Mouse (Mus musculus): Measurements from ENCODE around the gene Dbndd2. TPM values are rescaled to one million over a fixed set of nuclear protein-coding genes. Genes with fewer than 3 reads are reported as not detected.

Gene Dbndd2
- polyA plus RNA-seq, 1 experiment: 182 TPM

DNA sequence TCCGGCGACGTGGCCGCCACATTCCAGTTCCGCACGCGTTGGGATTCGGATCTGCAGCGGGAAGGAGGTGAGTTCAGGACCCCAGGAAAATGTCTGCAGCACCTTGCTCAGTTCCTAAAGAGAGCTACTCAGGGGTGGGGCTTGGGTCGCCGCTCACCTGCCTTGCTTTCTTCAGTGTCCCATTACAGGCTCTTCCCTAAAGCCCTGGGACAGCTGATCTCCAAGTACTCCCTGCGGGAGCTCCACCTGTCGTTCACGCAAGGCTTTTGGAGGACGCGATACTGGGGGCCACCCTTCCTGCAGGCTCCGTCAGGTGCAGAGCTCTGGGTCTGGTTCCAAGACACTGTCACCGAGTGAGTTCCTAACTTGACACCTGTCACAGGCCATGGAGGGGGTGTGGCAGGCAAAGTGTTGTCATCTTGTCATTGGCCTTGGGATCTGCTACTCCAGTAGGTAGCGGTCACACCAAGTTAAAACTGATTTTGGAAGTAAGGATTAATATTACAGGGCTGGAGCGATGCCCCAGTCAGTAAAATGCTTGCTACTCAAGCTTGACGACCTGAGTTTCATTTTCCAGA is 11.9 kb downstream of the Dbndd2 start:
- no peak for DNase-seq (ENCODE audit: extremely low spot score in 1 of 2, low spot score in 1 of 2)

DNA sequence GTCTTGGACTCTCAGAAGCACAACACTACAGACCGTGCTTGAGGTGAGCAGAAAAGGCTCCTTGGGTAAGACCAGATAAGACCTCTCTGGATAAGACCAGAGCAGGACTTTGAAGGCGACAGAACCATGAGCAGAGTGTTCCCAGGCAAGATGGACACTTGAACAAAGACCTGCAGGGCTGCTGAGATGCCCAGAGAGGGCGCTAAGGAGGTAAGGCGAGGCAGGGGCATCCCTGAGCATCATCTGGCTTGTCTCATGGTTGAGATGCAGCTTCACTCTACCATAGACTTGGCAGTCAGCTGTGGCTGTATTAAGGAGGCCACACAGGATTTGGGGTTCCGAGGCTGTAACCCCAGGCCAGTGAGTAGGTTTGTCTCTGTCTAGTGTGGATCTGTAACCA is 13.4 kb downstream of the Dbndd2 start:
- no peak for DNase-seq (ENCODE audit: extremely low spot score in 1 of 2, low spot score in 1 of 2)

- no peak for DNase-seq (ENCODE audit: extremely low spot score in 1 of 2, low spot score in 1 of 2)
These were observed 14.6 kb downstream of the Dbndd2 start for GRCm38 (mm10) chr2:164500511-164500910.

GRCm38 (mm10) chr2:164504919-164505318 is 19.0 kb downstream of the Dbndd2 start:
- DNase-seq (ENCODE audit: extremely low spot score in 1 of 2, low spot score in 1 of 2): no peak

DNA sequence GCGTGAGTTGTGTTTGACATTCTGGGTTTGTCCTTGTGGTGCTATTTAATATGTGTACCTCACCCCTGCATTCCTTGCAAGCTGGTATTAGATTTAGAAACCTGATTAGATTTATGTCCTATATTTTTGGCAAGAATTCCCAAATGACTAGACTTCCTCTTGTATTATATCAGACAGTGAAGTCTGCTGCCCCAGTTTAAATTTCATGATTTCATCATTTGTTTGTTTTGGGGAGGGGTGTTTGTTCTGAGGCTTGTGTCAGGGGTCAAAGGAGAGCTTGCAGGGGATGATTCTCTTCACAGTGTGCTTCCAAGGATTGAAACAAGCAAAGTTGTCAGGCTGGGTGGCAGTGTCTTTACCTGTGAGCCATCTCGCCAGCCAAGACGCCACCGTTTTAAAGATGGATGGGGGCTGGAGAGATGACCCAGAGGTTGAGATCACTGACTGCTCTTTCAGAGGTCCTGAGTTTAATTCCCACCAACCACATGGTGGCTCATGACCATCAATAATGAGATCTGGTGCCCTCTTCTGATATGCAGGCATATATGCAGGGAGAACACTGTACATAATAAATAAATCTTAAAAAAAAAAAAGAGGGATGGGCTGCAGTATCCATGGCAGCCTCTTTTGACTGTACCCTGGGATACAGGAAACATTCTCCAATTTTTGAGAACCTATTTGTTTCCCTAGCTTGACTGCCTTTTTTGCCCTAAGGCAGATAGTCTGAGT is 19.9 kb downstream of the Dbndd2 start:
- no peak for DNase-seq (ENCODE audit: extremely low spot score in 1 of 2, low spot score in 1 of 2)

DNA sequence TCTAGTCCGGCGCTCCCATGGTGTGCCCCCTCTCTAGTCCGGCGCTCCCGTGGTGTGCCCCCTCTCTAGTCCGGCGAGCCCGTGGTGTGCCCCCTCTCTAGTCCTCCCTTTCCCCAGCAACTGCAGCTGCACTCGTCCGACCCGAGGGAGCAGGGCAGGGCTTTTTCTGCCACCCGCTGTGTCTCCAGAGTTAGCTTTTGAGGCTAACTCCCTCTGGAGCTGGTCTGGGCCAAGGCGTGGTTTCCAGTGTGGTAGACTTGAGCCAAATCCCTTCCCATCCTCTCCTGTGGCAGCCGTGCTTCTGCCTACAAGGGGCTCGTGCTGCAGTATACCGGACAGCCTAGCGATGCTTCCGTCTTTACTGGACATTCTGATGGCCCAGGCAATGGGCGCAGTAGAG is 21.9 kb downstream of the Dbndd2 start:
- DNase-seq (ENCODE audit: extremely low spot score in 1 of 2, low spot score in 1 of 2): no peak

DNA sequence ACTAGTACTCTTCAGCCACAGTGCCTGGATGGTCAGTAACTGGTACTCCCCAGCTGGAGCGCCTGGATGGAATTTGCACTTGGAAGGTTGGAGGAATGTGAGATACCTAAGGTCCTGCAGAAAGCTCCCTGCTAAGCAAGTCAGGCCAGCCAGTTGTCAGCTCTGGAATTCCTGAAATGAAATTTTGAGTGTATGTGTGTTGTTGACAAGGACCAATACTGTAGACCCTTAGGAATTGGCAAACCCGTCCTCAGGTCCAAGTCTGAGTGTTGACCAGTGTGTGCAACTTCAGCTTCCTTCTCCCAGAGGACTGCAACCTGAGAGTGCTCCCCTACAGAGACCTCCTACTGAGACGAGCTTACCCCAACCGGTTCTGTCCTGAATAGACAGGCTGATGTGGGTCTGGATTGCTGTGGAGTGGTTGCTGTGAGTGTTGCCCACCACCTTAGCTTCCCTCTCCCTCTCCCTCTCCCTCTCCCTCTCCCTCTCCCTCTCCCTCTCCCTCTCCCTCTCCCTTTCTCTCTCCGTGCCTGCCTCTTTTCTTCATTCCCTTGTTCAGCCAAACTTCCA is 24.8 kb downstream of the Dbndd2 start:
- DNase-seq (ENCODE audit: extremely low spot score in 1 of 2, low spot score in 1 of 2): no peak

DNA sequence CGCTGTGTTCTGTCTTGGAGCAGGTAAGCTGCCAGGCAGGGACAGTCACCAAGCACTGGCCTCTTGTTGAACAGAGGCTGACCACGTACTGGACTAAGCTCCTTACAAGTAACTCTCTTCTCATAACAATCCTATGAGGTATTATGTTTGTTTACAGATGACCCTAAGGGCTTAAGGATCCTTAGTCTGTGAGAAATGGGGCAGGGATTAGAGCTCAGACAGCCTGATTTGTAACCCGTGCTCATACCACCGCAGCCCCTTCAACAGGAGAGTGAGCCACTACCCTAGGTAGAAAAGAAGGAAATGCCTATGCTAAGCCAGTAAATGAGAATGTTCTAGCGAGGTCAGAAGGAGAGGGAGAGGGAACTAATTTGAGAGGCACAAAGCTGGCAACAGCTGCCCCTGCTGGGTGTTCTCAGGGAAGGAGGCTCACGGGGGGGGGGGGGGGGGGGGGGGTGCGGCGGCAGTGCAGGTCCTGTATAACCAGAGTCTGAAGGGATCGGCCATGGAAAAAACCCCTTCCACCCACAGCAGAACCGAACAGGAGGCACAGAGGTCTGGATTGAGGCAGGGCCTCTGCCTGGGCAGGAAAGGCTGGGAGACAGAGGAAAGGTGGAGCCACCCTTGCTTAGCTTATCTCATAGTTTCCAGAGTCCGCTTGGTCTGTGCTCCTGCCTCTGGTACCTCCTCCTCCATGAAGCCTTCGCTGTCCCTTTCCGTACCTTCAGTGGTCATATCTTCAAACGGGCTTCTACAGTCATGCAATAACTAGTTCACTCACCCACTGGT is 26.4 kb downstream of the Dbndd2 start:
- no peak for DNase-seq (ENCODE audit: extremely low spot score in 1 of 2, low spot score in 1 of 2)

- no peak for DNase-seq (ENCODE audit: extremely low spot score in 1 of 2, low spot score in 1 of 2)
These were observed 27.5 kb downstream of the Dbndd2 start for GRCm38 (mm10) chr2:164513389-164513788.

GRCm38 (mm10) chr2:164514916-164515315 is 29.0 kb downstream of the Dbndd2 start:
- no peak for DNase-seq (ENCODE audit: extremely low spot score in 1 of 2, low spot score in 1 of 2)

GRCm38 (mm10) chr2:164515897-164516296 is 30.0 kb downstream of the Dbndd2 start:
- peak in 1 of 2 experiments; percentile 22 for DNase-seq (ENCODE audit: extremely low spot score in 1 of 2, low spot score in 1 of 2)

DNA sequence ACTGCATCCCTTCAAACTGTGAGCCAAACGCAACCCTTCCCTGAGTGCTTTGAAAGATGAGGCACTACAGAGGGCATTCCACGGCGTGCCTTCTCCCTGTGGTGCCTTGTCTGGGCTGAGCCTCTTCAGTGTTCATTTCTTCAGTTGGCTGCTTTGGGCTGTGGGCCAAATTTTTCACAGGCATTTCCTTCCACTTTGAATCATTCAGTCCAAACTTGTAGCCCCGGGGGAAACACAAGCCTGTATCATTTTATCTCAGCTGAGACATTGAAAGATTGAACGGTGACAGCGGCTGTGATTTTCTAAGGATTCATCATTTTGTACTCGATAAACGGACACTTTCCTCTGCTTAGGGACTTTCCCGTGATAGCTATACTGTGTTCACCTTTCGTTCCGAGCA is 30.7 kb downstream of the Dbndd2 start:
- no peak for DNase-seq (ENCODE audit: extremely low spot score in 1 of 2, low spot score in 1 of 2)

- peak in 1 of 2 experiments; percentile 63 for DNase-seq (ENCODE audit: extremely low spot score in 1 of 2, low spot score in 1 of 2)
These were observed 31.7 kb downstream of the Dbndd2 start for GRCm38 (mm10) chr2:164517485-164518221.

- DNase-seq (ENCODE audit: extremely low spot score in 1 of 2, low spot score in 1 of 2): peak in 1 of 2 experiments; percentile 31
These were observed 32.6 kb downstream of the Dbndd2 start for GRCm38 (mm10) chr2:164518266-164519170.

GRCm38 (mm10) chr2:164519171-164519526 is 33.2 kb downstream of the Dbndd2 start:
- no peak for DNase-seq (ENCODE audit: extremely low spot score in 1 of 2, low spot score in 1 of 2)

- peak in 1 of 2 experiments; percentile 32 for DNase-seq (ENCODE audit: extremely low spot score in 1 of 2, low spot score in 1 of 2)
These were observed 34.9 kb downstream of the Dbndd2 start for GRCm38 (mm10) chr2:164520782-164521181.

GRCm38 (mm10) chr2:164521841-164522240 is 35.9 kb downstream of the Dbndd2 start:
- peak in 1 of 2 experiments; percentile 46 for DNase-seq (ENCODE audit: extremely low spot score in 1 of 2, low spot score in 1 of 2)

- DNase-seq (ENCODE audit: extremely low spot score in 1 of 2, low spot score in 1 of 2): no peak
These were observed 36.4 kb downstream of the Dbndd2 start for GRCm38 (mm10) chr2:164522280-164522679.

- DNase-seq (ENCODE audit: extremely low spot score in 1 of 2, low spot score in 1 of 2): no peak
These were observed 37.4 kb downstream of the Dbndd2 start for GRCm38 (mm10) chr2:164523301-164523773.
